ENCODE assay signal across 16 mouse cellular contexts in the genomic region with DNA sequence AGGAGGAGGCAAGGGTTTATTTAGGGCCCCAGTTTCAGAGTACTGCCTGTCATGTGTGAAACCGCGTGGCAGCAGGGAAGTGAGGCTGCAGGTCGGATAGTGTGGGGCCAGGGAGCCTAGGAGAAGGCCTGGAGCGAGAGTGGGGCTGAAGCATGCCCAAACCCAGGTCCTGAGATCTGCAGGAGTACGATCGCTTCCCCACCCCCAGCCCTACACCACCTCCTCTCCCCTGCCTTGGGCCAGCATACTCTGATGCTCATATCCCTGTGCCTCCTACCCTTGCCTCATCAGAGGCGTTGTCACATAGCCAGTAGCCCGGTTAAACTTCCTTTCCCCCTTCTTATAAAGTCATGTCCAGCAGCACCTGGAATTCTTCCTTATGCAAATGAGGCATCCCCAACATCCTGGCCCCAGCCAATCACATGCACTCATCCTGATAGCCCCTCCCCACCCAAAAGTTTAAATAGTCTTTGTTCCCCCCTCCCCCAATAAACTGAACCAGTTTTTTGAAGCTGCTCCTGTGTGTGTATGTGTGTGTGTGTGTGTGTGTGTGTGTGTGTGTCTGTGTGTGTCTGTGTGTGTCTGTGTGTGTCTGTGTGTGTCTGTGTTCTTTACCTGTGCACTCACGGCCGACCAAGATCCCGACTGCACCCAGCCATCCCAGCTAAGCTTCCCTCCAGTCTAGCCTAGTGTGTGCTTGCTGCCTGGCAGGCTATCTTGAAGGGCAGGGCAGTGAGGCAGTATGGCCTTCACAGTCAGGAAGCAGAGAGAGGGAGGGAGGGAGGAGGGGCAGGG. TPM values are rescaled to one million over a fixed set of nuclear protein-coding genes. Genes with fewer than 3 reads are reported as not detected.
DNase-seq lines count a peak whose midpoint lies in the region; ATAC-seq and TF ChIP-seq lines count a peak whose summit lies in the region.
"Had no signal": no experiment of that assay in that cellular context is flagged by ENCODE, and none has a peak within 500 bp of the region (broad histone marks: within the 10 kb centered on the region; RNA-seq: fewer than 3 reads in every experiment).

No protein-coding gene starts in this region.

- ATAC-seq in intestine, embryonic 14.5 days (replicated peaks; ENCODE audit: low FRiP score, low TSS enrichment, low read depth), result 0 out of 2 replicates have a peak, but pooled peaks have one; percentile 64
- ATAC-seq in intestine, postnatal 0 days, result no peak
- ATAC-seq in stomach, embryonic 16.5 days (ENCODE audit: insufficient read depth, low FRiP score), result peak; percentile 21; the same call in 1 of the 2 replicates
- ATAC-seq in neural tube, embryonic 15.5 days (ENCODE audit: low FRiP score), result no peak
- ATAC-seq: Patski had no signal

- no peaks in the 10 kb centered on the region for H3K4me1 ChIP-seq in intestine, embryonic 14.5 days (replicated peaks; ENCODE audit: control insufficient read depth, insufficient read depth, low read length)
- H3K4me1 ChIP-seq in intestine, postnatal 0 days (replicated peaks; ENCODE audit: control insufficient read depth, insufficient read depth, low read length), result no peaks in the 10 kb centered on the region
- H3K4me1 ChIP-seq in lung, adult 2 months (ENCODE audit: control insufficient read depth, insufficient read depth, low read length), result no peaks in the 10 kb centered on the region
- no peaks in the 10 kb centered on the region for H3K4me1 ChIP-seq in stomach, embryonic 16.5 days (ENCODE audit: control insufficient read depth, insufficient read depth, low read length)
- H3K4me1 ChIP-seq in neural tube, embryonic 15.5 days, result no peaks in the 10 kb centered on the region
- H3K4me1 ChIP-seq: neural tube, embryonic 13.5 days had no signal

- no peak overlapping the region for H3K4me2 ChIP-seq in intestine, embryonic 14.5 days (ENCODE audit: low read length)
- H3K4me2 ChIP-seq in intestine, postnatal 0 days (replicated peaks; ENCODE audit: low read depth), result no peak overlapping the region
- H3K4me2 ChIP-seq in stomach, embryonic 16.5 days (ENCODE audit: low read depth, low read length), result no peak overlapping the region
- no peak overlapping the region for H3K4me2 ChIP-seq in neural tube, embryonic 15.5 days
- H3K4me2 ChIP-seq: neural tube, embryonic 13.5 days had no signal

- DNase-seq in intestine, embryonic 14.5 days (ENCODE audit: low spot score), result no peak
- DNase-seq in lung, postnatal 10 days, result peak; percentile 28
- DNase-seq in lung, adult 2 months, result no peak
- peak; percentile 62 for DNase-seq in adrenal gland, postnatal 10 days
- DNase-seq: cerebellum, adult 18-20 months; gastrocnemius, postnatal 36 days; heart, postnatal 36 days; layer of hippocampus, postnatal 36 days had no signal

- peaks cover 4% of the 10 kb centered on the region; the same call in 1 of the 2 replicates for H3K36me3 ChIP-seq in intestine, embryonic 14.5 days (ENCODE audit: control insufficient read depth, insufficient read depth, low read length)
- H3K36me3 ChIP-seq in intestine, postnatal 0 days (ENCODE audit: control insufficient read depth, insufficient read depth), result no peaks in the 10 kb centered on the region
- no peaks in the 10 kb centered on the region for H3K36me3 ChIP-seq in stomach, embryonic 16.5 days (ENCODE audit: control insufficient read depth, insufficient read depth, low read length)
- no peaks in the 10 kb centered on the region for H3K36me3 ChIP-seq in neural tube, embryonic 15.5 days
- H3K36me3 ChIP-seq: neural tube, embryonic 13.5 days had no signal

- no peaks in the 10 kb centered on the region for H3K27me3 ChIP-seq in intestine, embryonic 14.5 days (replicated peaks; ENCODE audit: control insufficient read depth, insufficient read depth, low read length)
- H3K27me3 ChIP-seq in intestine, postnatal 0 days (replicated peaks; ENCODE audit: control insufficient read depth, insufficient read depth, low read length), result no peaks in the 10 kb centered on the region
- H3K27me3 ChIP-seq in stomach, embryonic 16.5 days (ENCODE audit: control insufficient read depth, insufficient read depth, low read length), result no peaks in the 10 kb centered on the region
- 0 out of 2 replicates have a peak, but pooled peaks cover 1% of the 10 kb centered on the region for H3K27me3 ChIP-seq in neural tube, embryonic 15.5 days (replicated peaks)
- H3K27me3 ChIP-seq: neural tube, embryonic 13.5 days; Patski had no signal

- no peak for TF ChIP-seq CTCF in intestine, postnatal 0 days (IDR thresholded peaks at IDR 0.05; ENCODE audit: low read depth)
- TF ChIP-seq CTCF in lung, adult 2 months (IDR thresholded peaks at IDR 0.05; ENCODE audit: insufficient read depth, low read length), result no peak

- H3K9me3 ChIP-seq in intestine, embryonic 14.5 days (ENCODE audit: control insufficient read depth, low read length), result no peaks in the 10 kb centered on the region
- H3K9me3 ChIP-seq in intestine, postnatal 0 days (ENCODE audit: control insufficient read depth), result no peaks in the 10 kb centered on the region
- H3K9me3 ChIP-seq in stomach, embryonic 16.5 days (replicated peaks; ENCODE audit: control insufficient read depth, low read length), result no peaks in the 10 kb centered on the region
- no peaks in the 10 kb centered on the region for H3K9me3 ChIP-seq in neural tube, embryonic 15.5 days (replicated peaks)
- H3K9me3 ChIP-seq: neural tube, embryonic 13.5 days had no signal

- H3K4me3 ChIP-seq in intestine, embryonic 14.5 days (ENCODE audit: low read depth, low read length), result no peak overlapping the region
- H3K4me3 ChIP-seq in intestine, postnatal 0 days (ENCODE audit: low read depth, low read length), result no peak overlapping the region
- no peak overlapping the region for H3K4me3 ChIP-seq in lung, adult 2 months (replicated peaks; ENCODE audit: extremely low read depth, low read depth, low read length)
- H3K4me3 ChIP-seq in stomach, embryonic 16.5 days (replicated peaks; ENCODE audit: low read length), result no peak overlapping the region
- no peak overlapping the region for H3K4me3 ChIP-seq in neural tube, embryonic 15.5 days (replicated peaks)
- H3K4me3 ChIP-seq: erythroblast, embryonic 14.5 days; neural tube, embryonic 13.5 days had no signal

- no peak for TF ChIP-seq POLR2A in lung, adult 2 months (IDR thresholded peaks at IDR 0.05; ENCODE audit: borderline replicate concordance, extremely low read depth, low read depth, low read length)

- no peak overlapping the region for H3K9ac ChIP-seq in intestine, embryonic 14.5 days (ENCODE audit: low read length)
- H3K9ac ChIP-seq in intestine, postnatal 0 days (ENCODE audit: low read depth, low read length), result no peak overlapping the region
- no peak overlapping the region for H3K9ac ChIP-seq in stomach, embryonic 16.5 days (ENCODE audit: low read length)
- H3K9ac ChIP-seq in neural tube, embryonic 15.5 days (replicated peaks), result no peak overlapping the region
- H3K9ac ChIP-seq: neural tube, embryonic 13.5 days had no signal

- H3K27ac ChIP-seq in intestine, embryonic 14.5 days (ENCODE audit: low read depth), result no peak overlapping the region
- H3K27ac ChIP-seq in intestine, postnatal 0 days (ENCODE audit: low read depth, low read length), result no peak overlapping the region
- H3K27ac ChIP-seq in stomach, embryonic 16.5 days (ENCODE audit: low read length), result no peak overlapping the region
- H3K27ac ChIP-seq in neural tube, embryonic 15.5 days (replicated peaks), result no peak overlapping the region
- H3K27ac ChIP-seq: macrophage; neural tube, embryonic 13.5 days had no signal

- WGBS in intestine, embryonic 14.5 days, result 73% methylated on average over 11 of the region's 11 CpGs
- 81% methylated on average over 11 of the region's 11 CpGs for WGBS in intestine, postnatal 0 days
- WGBS in lung, adult 2 months, result 83% methylated on average over 11 of the region's 11 CpGs
- 80% methylated on average over 11 of the region's 11 CpGs for WGBS in stomach, embryonic 16.5 days
- WGBS in neural tube, embryonic 15.5 days, result 73% methylated on average over 11 of the region's 11 CpGs

RNA-seq across cellular contexts. Expression of a gene that starts 36.9 kb away (rescaled TPM):
- polyA plus RNA-seq in intestine, embryonic 14.5 days (2014; fragmentation: Nextera tagmentation; extraction: Ambion mirVana), result 0.24 and 0.42 TPM in 2 replicates
- 0.46 and 0.55 TPM in 2 replicates for polyA plus RNA-seq in intestine, postnatal 0 days (2015; fragmentation: Nextera tagmentation; extraction: Ambion mirVana)
- 0.08 and 0.15 TPM in 2 replicates for polyA plus RNA-seq in lung, adult 2 months (2012; rRNA removed)
- total RNA-seq in adrenal gland, postnatal 10 days (2021), result 1 to 10 TPM in 1 of 2 experiments, under 1 TPM in 1; 0.45 to 1.1 TPM
- polyA plus RNA-seq in stomach, embryonic 16.5 days (2015; fragmentation: Nextera tagmentation; extraction: Ambion mirVana), result 0.46 and 0.87 TPM in 2 replicates
- polyA plus RNA-seq in neural tube, embryonic 15.5 days (2015; fragmentation: Nextera tagmentation; extraction: Ambion mirVana), result 0.36 and 0.68 TPM in 2 replicates
- polyA plus RNA-seq: erythroblast, embryonic 14.5 days; macrophage; urinary bladder, adult 2 months had no signal

Comparison
In these comparisons a context has a peak if more than half of its experiments do, and no peak if none do; other contexts are left out.
1. ATAC-seq: peak in intestine, embryonic 14.5 days (single experiment) and stomach, embryonic 16.5 days (single experiment); none in intestine, postnatal 0 days (single experiment) and neural tube, embryonic 15.5 days (single experiment).
2. DNase-seq: peak in lung, postnatal 10 days (single experiment) and adrenal gland, postnatal 10 days (single experiment); none in intestine, embryonic 14.5 days (single experiment) and lung, adult 2 months (single experiment).